Mouse (Mus musculus) Patski (cell line): ENCODE measurements at regions not wholly inside any gene's neighbourhood (a gene's known extent, or its start where the extent isn't known, plus 50 kb on each side); places are given as distances from the start of the nearest gene placed in this dataset.
A peak's percentile ranks its signal among the peaks of the same experiment; 100 is the strongest.

Experiments used
- ATAC-seq: fragments of 100-300 bp; one replicate; pipeline ENCODE4 v1.8.0; 2021
- CTCF ChIA-PET: fragments of 350-600 bp; sonication (Branson Sonifier 250); formaldehyde crosslinking; loops from one replicate; lab custom pipeline; 2022; ENCODE audit warnings: inconsistent platforms; lab: Charles Lee
- POLR2A ChIA-PET: fragments of 350-600 bp; sonication (Branson Sonifier 250); formaldehyde crosslinking; loops from one replicate; lab custom pipeline; 2022; ENCODE audit warnings: antibody characterized with exemption, inconsistent platforms; lab: Charles Lee
- DNase-seq: peaks from one replicate; pipeline ENCODE4 v3.0.0-alpha.2; 2011; ENCODE audit warnings: low read depth, low spot score
- H3K27me3 ChIP-seq: fragments of 371-371 bp; one replicate; pipeline ENCODE4 v1.5.1; 2021
- CTCF ChIP-seq: fragments of 100-300 bp; IDR thresholded peaks from one replicate; pipeline ENCODE4 v1.5.1; 2021
- in situ Hi-C: fragments of 300-500 bp; cut with MboI; formaldehyde crosslinking; loops from 3 replicates; pipeline ENCODE4 v1.11.1; 2018; ENCODE audit warnings: low pct_unique_long_range_greater_than_20kb, mixed read lengths

DNA sequence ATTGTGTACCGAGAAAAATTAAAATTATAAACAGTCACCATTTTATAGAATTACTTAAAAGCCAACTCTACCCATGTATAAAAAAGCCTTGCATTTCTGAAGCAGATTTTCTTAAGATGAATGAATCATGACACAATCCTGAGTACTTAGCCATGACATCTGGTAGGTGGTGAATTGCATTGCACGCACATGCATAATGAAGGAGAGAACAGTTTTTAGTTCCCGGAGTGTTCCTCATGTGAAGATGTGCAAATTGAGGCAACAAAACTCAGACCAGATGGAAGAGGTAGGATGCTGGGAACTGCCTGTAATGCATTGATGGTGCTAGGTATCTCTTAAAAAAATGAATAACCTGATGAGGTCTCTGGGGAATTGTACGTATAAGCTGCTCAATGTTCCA lies 550.9 kb downstream of the Efna5 start:
- H3K27me3 ChIP-seq = peaks cover 17% of the 10 kb centered on the region
- POLR2A ChIA-PET = no interaction called here
- no peak for ATAC-seq
- in situ Hi-C loops = no loop called here
- DNase-seq = no peak
- TF ChIP-seq CTCF = no peak
- CTCF ChIA-PET = no interaction called here

DNA sequence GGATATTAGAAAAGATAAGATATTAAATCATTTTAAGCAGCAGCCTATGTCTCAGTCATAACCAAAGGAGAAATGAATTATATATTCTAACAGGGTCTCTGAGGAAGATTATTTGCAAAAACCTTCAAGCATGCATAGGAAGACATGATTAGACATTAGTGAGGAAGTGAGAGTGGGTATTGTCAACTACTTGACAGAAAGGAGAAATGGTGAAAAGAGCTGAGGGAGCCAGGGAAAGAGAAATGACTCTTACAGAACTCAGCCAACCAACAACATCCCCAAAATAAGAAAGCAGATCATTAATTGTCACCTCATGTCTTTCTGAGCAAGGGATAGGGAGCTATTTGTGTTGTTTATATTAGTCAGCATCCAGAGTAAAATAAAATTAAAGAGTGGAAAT lies 554.3 kb downstream of the Efna5 start:
- H3K27me3 ChIP-seq = peaks cover 9% of the 10 kb centered on the region
- DNase-seq (no peak), ATAC-seq (no peak)
- CTCF ChIA-PET = no interaction called here
- no peak for TF ChIP-seq CTCF
- POLR2A ChIA-PET = no interaction called here
- in situ Hi-C loops = no loop called here

DNA sequence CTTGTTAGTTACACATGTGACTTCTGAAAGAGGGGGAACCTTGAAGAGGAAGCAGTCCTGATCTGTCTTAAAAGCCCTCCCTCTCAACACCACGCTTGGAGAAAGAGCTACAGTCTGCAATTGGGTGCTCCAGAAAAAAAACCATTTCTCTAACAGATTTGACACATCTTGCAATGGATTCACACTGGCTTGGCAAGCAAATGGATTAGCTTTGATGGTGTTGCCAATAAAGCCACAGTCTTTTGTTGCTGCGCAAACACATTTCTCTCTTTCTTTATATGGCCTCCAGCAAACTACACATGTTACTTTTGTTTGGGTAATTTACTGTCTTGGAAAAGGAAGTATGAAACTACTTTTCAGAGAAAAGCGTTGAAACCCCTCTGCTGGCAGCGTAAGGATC lies 562.1 kb downstream of the Efna5 start:
- in situ Hi-C loops = no loop called here
- no peak for TF ChIP-seq CTCF
- POLR2A ChIA-PET = no interaction called here
- no peak for ATAC-seq
- H3K27me3 ChIP-seq = no peaks in the 10 kb centered on the region
- DNase-seq = no peak
- CTCF ChIA-PET = no interaction called here

DNA sequence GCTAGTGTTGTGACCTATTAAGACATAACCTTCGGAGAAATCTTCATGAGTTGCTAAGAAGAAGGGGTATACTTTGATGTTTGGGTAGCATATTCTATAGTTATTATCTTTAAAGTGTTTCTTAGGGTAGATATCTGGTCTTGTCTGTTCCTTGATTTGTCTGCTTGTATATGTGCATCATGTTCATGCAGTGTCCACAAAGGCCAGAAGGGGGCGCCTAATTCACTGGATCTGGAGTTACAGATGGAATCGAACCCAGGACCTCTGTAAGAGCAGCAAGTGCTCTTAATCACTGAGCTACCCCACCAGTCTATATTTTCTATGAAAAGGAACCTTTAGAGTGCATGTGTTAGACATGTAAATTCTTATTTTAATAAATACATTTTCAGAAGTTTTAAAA lies 571.1 kb downstream of the Efna5 start:
- no peaks in the 10 kb centered on the region for H3K27me3 ChIP-seq
- in situ Hi-C loops = no loop called here
- peak; percentile 66 for TF ChIP-seq CTCF
- DNase-seq (no peak), ATAC-seq (no peak)
- ChIA-PET POLR2A (no interaction called here), CTCF (interaction anchor here (0.7 kb wide), 1 partner anchor 592 kb away, joined by 3 read pairs; no protein-coding TSS in a partner anchor)

DNA sequence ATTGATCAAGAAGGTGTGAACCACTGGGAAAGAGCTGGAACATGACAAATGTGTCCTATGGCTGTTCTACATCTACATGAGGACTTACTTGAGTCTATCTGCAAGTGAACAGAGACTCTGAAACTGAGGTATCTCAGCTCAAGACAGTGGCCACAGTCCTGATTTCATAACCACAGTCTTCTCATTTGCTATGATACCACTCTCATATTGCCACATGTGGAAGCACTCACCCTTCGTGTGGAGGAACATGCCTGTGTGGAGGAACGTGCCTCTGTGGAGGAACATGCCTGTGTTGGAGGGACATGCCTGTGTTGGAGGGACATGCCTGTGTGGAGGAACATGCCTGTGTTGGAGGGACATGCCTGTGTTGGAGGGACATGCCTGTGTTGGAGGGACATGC lies 574.0 kb downstream of the Efna5 start:
- DNase-seq (no peak), ATAC-seq (no peak)
- in situ Hi-C loops = loop anchor here (10.0 kb wide), 2 partner anchors 148 to 578 kb away; partner anchors contain the start of gene Efna5
- H3K27me3 ChIP-seq = peaks cover 4% of the 10 kb centered on the region
- no peak for TF ChIP-seq CTCF
- ChIA-PET CTCF (no interaction called here), POLR2A (no interaction called here)

DNA sequence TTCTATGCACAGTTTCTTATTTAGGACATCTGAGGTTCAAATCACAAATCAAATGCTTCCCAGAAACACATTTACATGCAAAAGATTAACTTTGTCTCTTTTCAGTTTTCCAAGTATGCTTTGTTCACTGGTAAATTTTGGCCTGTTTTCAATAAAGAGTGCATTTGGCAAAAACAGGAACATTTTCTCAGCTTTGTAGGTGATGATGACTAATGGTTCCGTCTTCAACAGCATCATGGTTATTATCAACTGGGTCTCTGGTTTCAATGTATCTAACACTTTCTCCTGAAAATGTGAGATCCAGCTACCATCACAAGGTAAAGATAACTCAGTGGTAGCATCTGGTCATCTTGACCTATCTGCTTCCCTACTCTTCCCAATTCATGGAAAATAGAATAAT lies 574.6 kb downstream of the Efna5 start:
- CTCF ChIA-PET = no interaction called here
- in situ Hi-C loops = loop anchor here (10.0 kb wide), 2 partner anchors 148 to 578 kb away; partner anchors contain the start of gene Efna5

DNA sequence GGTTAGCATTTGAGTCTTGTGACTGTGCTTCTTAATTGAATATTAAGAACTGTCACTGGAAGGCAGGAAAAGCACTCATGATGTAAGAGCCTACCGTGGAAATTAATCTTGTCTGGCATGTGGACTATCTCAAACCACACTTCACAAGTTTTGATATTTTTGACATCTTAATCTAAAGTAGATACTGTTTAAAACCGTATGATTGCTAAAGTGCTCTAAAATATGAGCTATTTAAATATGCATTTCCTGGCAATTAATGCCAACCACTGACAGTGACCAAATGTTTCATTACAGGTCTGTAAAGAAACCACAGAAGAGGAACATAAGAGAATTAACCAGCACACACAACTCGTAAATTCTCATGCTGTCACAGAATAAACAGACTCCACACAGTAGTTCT lies 576.0 kb downstream of the Efna5 start:
- TF ChIP-seq CTCF = no peak
- ChIA-PET POLR2A (no interaction called here), CTCF (no interaction called here)
- DNase-seq (no peak), ATAC-seq (no peak)
- H3K27me3 ChIP-seq = peaks cover 4% of the 10 kb centered on the region
- in situ Hi-C loops = loop anchor here (10.0 kb wide), 2 partner anchors 150 to 580 kb away; partner anchors contain the start of gene Efna5

More for the DNA sequence above, 574.6 kb downstream of the Efna5 start:
- POLR2A ChIA-PET = no interaction called here
- ATAC-seq (no peak), DNase-seq (no peak)
- no peak for TF ChIP-seq CTCF
- peaks cover 4% of the 10 kb centered on the region for H3K27me3 ChIP-seq

DNA sequence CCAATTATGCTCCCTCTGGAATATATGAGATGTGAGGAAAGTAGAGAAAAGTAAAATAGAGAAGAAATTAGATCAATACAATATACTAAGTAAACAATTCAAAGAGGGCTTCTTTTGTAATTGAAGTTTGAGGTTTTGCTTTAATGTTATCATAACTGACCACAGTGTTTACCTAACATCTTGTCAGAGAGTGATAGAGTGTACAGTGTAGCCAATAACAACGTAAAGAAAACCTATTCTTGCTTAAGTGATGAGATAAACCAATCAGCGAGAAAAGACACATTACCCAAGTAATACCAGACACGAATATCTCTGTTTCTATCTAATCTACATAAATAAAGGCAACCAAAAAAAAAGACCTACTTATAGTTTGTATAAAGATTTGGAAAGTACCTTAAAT lies 577.0 kb downstream of the Efna5 start:
- H3K27me3 ChIP-seq = peaks cover 4% of the 10 kb centered on the region
- ChIA-PET CTCF (no interaction called here), POLR2A (no interaction called here)
- TF ChIP-seq CTCF = no peak
- DNase-seq (no peak), ATAC-seq (no peak)
- in situ Hi-C loops = loop anchor here (10.0 kb wide), 2 partner anchors 151 to 581 kb away; partner anchors contain the start of gene Efna5

DNA sequence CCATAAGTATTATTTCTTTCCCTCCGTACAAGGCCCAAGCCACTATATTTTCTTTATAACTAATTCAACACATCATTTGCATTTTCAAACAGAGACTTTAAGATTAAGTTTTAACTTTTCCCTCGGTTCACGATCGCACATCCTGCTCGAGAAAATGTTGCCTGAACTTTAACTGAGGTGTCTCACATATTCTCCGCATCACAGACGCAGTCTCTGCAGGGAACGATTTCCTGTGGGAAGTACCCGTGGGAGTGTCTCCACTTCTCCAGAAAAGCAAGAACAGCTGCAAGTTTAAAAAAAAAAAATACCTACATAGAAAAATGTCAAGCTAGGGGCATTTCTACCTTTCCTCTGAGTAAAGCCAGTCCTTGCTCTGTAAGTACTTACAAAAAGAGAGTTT lies 581.2 kb downstream of the Efna5 start:
- no peak for DNase-seq
- TF ChIP-seq CTCF = no peak
- CTCF ChIA-PET = interaction anchor here (1.2 to 1.3 kb wide), 2 partner anchors 9 to 16 kb away, joined by 4 read pairs; no protein-coding TSS in a partner anchor
- H3K27me3 ChIP-seq = peaks cover 4% of the 10 kb centered on the region
- POLR2A ChIA-PET = no interaction called here
- ATAC-seq = no peak
- in situ Hi-C loops = loop anchor here (10.0 kb wide), 2 partner anchors 155 to 585 kb away; partner anchors contain the start of gene Efna5

DNA sequence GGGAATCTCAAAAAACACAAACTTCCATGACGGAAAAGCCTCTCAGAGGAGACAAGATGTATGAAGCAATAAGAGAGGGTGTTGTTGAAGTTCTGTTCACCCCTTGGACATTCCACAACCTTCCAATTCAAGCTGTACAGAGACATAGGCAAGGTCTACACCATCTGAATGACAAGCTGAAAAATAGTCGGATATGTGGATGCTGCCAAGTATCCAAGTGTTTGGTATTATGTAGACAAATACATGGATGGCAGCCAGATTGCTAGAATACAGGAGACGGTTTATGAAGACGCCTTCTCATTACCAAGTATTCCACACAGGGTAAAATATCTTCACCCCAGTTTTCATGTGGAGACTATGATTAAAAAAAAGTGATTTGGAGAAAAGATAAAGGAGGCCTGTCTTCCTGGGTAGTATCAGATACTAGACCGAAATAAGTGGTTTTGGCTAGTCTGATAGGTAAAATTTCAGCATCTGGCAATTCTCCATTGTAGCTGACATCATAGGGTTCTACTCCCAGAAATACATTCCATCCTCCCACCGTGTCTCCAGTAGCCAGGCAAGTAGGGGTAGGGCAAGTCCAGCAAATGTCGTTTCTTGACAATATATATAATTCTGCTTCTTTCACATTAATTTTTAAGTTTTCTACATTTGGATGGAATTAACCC lies 583.6 kb downstream of the Efna5 start:
- in situ Hi-C loops = no loop called here
- ChIA-PET POLR2A (no interaction called here), CTCF (interaction anchor here (1.4 kb wide), 1 partner anchor 74 kb away, joined by 3 read pairs; no protein-coding TSS in a partner anchor)
- H3K27me3 ChIP-seq = no peaks in the 10 kb centered on the region
- DNase-seq (no peak), ATAC-seq (no peak)
- no peak for TF ChIP-seq CTCF

DNA sequence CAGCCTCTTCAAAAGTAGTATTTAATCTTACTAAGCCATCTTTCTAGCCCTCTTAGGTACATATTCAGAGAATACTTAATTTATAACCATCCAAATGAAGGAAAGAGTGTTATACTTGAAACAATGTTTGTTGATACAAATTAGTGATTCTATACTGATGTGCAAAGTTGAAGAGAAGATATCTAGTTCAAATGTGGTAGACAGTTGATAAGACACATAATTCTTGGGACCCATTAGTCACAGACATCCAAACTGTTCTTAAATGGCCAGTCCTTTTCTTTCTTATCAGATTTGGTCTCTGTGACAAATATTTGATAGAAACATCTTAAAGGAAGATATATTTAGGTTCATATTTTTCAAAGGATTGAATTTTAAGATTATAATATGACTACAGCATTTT lies 585.7 kb downstream of the Efna5 start:
- no peak for TF ChIP-seq CTCF
- DNase-seq = no peak
- ATAC-seq = no peak
- CTCF ChIA-PET = no interaction called here
- POLR2A ChIA-PET = no interaction called here
- no peaks in the 10 kb centered on the region for H3K27me3 ChIP-seq
- in situ Hi-C loops = no loop called here

DNA sequence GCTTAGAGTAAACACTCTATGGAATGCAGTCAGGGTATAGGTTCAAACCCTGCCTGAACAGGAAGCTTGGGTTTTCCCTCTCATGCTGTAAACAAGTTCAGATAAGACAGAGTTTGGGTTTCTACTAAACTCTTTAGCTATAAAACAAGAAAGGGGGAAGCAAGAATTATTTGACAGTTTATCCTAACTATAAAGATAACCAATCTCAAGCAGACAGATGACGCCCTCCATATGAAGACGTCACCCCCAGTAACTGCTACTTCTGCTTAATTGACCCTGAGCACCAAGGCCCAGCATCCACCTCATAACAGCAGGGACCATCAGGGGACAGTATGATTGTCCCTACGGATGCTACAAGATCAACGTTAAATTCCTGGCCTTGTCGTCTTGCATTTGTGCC lies 588.4 kb downstream of the Efna5 start:
- ATAC-seq (no peak), DNase-seq (no peak)
- ChIA-PET CTCF (no interaction called here), POLR2A (no interaction called here)
- no peaks in the 10 kb centered on the region for H3K27me3 ChIP-seq
- TF ChIP-seq CTCF = no peak
- in situ Hi-C loops = no loop called here
